Mouse (Mus musculus) forebrain, embryonic 12.5 days (tissue): ENCODE results near the gene Itga2b. TPM values are rescaled to one million over a fixed set of nuclear protein-coding genes. Genes with fewer than 3 reads are reported as not detected.
"Not testable (repeated sequence)": the region's sequence is repeated elsewhere in the genome, so short reads cannot be mapped to it uniquely, and the experiment has no call there.

Experiments used
- ATAC-seq: fragments of 200-750 bp; cut with Nextera tagmentation; 2 replicates; pipeline ENCODE4 v1.8.0; 2017; ENCODE audit warnings: moderate TSS enrichment; ENCODE audit not compliant: low FRiP score
- H3K27ac ChIP-seq: fragments of 300-500 bp; sonication (generic); 2 replicates; pipeline ENCODE4 v1.5.1; 2016; ENCODE audit warnings: mild to moderate bottlenecking
- H3K27me3 ChIP-seq: fragments of 300-500 bp; sonication (generic); 2 replicates; pipeline ENCODE4 v1.6.1; 2016; ENCODE audit warnings: mild to moderate bottlenecking
- H3K36me3 ChIP-seq: fragments of 300-500 bp; sonication (generic); replicated peaks from 2 replicates; pipeline ENCODE4 v1.6.1; 2016; ENCODE audit warnings: mild to moderate bottlenecking
- H3K4me1 ChIP-seq: fragments of 300-500 bp; sonication (generic); 2 replicates; pipeline ENCODE4 v1.6.1; 2016
- H3K4me2 ChIP-seq: fragments of 300-500 bp; sonication (generic); 2 replicates; pipeline ENCODE4 v1.6.1; 2016; ENCODE audit warnings: mild to moderate bottlenecking, moderate library complexity
- H3K4me3 ChIP-seq: fragments of 300-500 bp; sonication (generic); replicated peaks from 2 replicates; pipeline ENCODE4 v1.5.1; 2016; ENCODE audit warnings: mild to moderate bottlenecking
- H3K9ac ChIP-seq: fragments of 300-500 bp; sonication (generic); 2 replicates; pipeline ENCODE4 v1.6.1; 2016; ENCODE audit warnings: mild to moderate bottlenecking
- H3K9me3 ChIP-seq: fragments of 300-500 bp; sonication (generic); 2 replicates; pipeline ENCODE4 v1.6.1; 2016
- WGBS: fragments of 180-500 bp; shearing (Covaris S2); methylation state at CpG from one replicate; pipeline ENCODE4 v1.1.7; 2016; 5-methylcytosine and 5-hydroxymethylcytosine counted together
- polyA plus RNA-seq: library from polyadenylated mRNA; unstranded; fragments of >200 nt; fragmentation: Nextera tagmentation; extraction: Ambion mirVana; gene quantifications from 2 replicates; pipeline ENCODE4 v1.2.1, GENCODE M21; 2016

Gene Itga2b
- polyA plus RNA-seq, 1 experiment from 2014 or later, result 4.5 TPM

DNA sequence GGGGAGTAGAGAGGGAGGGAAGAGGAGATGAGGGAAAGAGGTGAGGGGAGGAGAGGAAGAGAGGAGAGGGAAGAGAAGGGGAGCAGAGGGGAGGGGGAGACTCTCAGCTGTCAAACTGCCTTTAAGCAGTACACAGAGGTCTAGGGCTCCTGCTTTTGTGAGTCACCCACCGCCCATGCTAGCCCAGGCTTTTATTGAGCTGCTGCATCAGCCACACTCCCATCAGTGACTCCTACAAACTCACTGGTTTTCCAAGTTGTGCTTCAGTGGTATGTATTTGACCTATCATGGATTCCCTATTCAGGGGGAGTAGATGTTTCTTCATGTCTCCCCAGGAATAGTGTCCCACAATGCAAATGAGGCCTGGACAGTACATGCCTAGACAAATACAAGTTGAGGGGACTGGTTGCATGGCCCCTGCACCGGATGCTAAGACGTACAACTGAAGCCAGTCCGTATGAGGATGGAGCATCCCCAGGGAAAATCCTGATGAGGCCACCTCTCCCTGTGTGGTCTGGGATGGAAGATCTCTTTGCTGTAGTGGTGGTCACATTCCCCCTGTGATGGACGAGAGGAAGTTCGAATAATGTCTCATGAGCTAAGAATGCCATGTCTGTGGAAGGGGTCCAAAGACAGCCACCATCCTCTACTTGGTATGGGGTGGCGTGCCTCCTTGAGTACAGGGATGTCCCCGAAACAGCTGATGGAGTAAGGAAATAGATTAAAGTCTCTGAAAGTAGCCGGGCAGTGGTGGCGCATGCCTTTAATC is 54.7 kb downstream of the Itga2b start:
- Histone ChIP-seq H3K4me3 (no peak overlapping the region), H3K36me3 (no peaks in the 10 kb centered on the region), H3K4me1 (0 out of 2 replicates have a peak, but pooled peaks cover 2% of the 10 kb centered on the region), H3K9me3 (no peaks in the 10 kb centered on the region), H3K9ac (no peak overlapping the region), H3K27me3 (no peaks in the 10 kb centered on the region), H3K27ac (no peak overlapping the region), H3K4me2 (no peak overlapping the region)
- 75% methylated on average over 10 of the region's 10 CpGs for WGBS
- no peak for ATAC-seq

DNA sequence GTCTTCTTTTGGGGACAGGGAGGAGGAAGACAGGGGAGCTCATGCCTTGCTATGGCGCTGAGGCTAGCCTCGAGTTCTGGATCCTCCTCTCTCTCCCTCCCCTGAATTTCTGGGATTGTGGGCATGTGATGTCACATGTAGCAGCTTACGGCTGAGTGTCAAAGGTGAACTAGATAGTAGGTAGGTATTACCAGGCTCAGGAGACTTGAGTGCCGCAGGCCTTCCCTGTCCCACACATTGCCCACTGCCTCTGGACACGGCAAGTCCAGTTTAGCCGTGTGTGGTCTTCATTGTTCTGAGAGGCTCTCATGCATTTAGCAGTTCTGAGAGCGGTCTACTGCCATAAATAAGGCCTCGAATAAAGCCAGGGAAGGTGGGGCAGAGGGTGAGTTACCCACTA is 56.9 kb downstream of the Itga2b start:
- no peaks in the 10 kb centered on the region for H3K27me3 ChIP-seq
- no peak for ATAC-seq
- H3K9me3 ChIP-seq, result no peaks in the 10 kb centered on the region
- H3K4me1 ChIP-seq, result peaks cover 10% of the 10 kb centered on the region
- H3K4me2 ChIP-seq, result no peak overlapping the region
- WGBS, result 77% methylated on average over 8 of the region's 8 CpGs
- no peak overlapping the region for H3K27ac ChIP-seq
- H3K36me3 ChIP-seq, result no peaks in the 10 kb centered on the region
- H3K4me3 ChIP-seq, result no peak overlapping the region
- no peak overlapping the region for H3K9ac ChIP-seq

DNA sequence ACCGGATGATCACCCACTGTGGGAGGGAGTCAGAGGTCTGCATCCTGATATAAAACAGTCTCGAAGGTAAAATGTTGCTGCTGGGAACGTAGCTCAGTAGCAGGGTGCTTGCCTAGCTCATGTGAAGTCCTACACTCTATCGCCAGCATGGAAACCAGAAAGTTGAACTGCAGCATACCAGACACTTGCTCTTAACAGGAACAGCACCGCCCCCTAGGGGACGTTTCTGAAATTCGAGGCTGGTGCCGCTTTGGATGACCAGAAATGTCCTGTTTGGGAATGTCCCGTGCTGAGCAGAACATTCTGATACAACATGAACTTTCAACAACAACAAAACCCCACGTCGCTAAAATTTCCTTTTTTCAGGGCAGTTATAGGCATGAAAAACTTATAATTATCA is 58.2 kb downstream of the Itga2b start:
- no peak overlapping the region for H3K4me2 ChIP-seq
- ATAC-seq, result no peak
- 8% methylated on average over 11 of the region's 11 CpGs for WGBS
- no peaks in the 10 kb centered on the region for H3K36me3 ChIP-seq
- H3K27me3 ChIP-seq, result no peaks in the 10 kb centered on the region
- no peak overlapping the region for H3K27ac ChIP-seq
- peaks cover 18% of the 10 kb centered on the region for H3K4me1 ChIP-seq
- no peak overlapping the region for H3K9ac ChIP-seq
- no peaks in the 10 kb centered on the region for H3K9me3 ChIP-seq
- H3K4me3 ChIP-seq, result no peak overlapping the region

DNA sequence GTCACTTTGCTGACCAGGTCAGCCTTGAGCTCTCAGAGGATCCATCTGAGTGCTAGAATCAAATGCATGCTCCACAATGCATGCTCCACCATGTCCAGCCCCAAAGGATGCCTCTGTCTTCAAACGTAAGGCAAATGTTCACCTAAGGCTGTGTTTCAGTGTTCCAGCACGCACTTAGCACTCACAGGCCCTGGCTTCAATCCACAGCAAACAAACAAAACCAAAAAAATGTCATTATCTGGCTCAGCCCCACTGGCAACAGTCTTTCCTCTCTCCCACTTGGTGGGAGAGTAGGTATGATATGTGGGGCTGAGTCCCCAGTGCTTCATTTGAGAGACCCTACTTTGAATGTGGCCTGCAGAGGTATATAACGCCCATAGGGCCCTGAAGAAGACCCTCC is 58.9 kb downstream of the Itga2b start:
- Histone ChIP-seq H3K4me1 (peaks cover 25% of the 10 kb centered on the region), H3K9me3 (no peaks in the 10 kb centered on the region), H3K4me2 (no peak overlapping the region), H3K4me3 (no peak overlapping the region), H3K36me3 (no peaks in the 10 kb centered on the region), H3K27ac (no peak overlapping the region), H3K27me3 (no peaks in the 10 kb centered on the region), H3K9ac (no peak overlapping the region)
- WGBS, result 80% methylated on average over 3 of the region's 3 CpGs
- ATAC-seq, result no peak

DNA sequence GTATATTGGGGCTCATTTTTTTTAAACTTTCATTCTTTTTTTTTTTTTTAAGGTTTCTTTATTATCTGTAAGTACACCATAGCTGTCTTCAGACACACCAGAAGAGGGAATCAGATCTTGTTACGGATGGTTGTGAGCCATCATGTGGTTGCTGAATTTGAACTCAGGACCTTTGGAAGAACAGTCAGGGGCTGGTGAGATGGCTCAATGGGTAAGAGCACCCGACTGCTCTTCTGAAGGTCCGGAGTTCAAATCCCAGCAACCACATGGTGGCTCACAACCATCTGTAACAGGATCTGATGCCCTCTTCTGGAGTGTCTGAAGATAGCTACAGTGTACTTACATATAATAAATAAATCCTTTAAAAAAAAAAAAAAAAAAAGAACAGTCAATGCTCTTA is 59.6 kb downstream of the Itga2b start:
- H3K36me3 ChIP-seq, H3K4me2 ChIP-seq, H3K9me3 ChIP-seq, H3K27me3 ChIP-seq, H3K9ac ChIP-seq, H3K4me3 ChIP-seq, ATAC-seq, H3K27ac ChIP-seq: not testable (repeated sequence)
- WGBS, result 97% methylated on average over 3 of the region's 3 CpGs
- peaks cover 32% of the 10 kb centered on the region for H3K4me1 ChIP-seq

DNA sequence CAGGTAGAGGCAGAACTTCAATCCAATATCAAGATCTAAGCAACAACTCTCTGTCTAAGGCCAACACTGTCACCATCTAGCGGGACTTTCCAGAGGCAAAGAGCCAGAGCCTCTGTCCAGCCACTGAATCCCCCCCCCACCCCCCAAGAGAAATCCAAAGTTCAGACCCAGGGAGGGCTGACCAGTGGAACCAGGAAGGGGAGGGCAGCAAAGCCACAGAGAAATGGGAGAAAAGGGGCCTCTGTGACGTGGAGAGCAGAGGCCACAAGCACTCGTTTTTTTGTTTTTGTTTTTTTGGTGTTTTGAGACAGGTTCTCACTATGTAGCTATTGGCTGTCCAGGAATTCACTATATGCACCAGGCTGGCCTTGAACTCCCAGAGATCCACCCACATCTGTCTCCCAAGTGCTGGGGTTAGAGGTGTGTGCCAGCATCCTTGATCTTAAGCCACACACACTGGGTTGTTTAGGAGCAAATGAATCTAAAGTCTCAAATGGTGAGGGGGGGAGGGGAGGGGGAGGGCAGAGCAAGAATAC is 60.1 kb downstream of the Itga2b start:
- Histone ChIP-seq H3K36me3 (peaks cover under 1% of the 10 kb centered on the region; the same call in 1 of the 2 replicates), H3K9me3 (no peaks in the 10 kb centered on the region), H3K4me1 (peaks cover 37% of the 10 kb centered on the region), H3K4me2 (no peak overlapping the region), H3K4me3 (no peak overlapping the region), H3K9ac (no peak overlapping the region), H3K27me3 (no peaks in the 10 kb centered on the region), H3K27ac (no peak overlapping the region)
- 75% methylated on average over 3 of the region's 3 CpGs for WGBS
- no peak for ATAC-seq

DNA sequence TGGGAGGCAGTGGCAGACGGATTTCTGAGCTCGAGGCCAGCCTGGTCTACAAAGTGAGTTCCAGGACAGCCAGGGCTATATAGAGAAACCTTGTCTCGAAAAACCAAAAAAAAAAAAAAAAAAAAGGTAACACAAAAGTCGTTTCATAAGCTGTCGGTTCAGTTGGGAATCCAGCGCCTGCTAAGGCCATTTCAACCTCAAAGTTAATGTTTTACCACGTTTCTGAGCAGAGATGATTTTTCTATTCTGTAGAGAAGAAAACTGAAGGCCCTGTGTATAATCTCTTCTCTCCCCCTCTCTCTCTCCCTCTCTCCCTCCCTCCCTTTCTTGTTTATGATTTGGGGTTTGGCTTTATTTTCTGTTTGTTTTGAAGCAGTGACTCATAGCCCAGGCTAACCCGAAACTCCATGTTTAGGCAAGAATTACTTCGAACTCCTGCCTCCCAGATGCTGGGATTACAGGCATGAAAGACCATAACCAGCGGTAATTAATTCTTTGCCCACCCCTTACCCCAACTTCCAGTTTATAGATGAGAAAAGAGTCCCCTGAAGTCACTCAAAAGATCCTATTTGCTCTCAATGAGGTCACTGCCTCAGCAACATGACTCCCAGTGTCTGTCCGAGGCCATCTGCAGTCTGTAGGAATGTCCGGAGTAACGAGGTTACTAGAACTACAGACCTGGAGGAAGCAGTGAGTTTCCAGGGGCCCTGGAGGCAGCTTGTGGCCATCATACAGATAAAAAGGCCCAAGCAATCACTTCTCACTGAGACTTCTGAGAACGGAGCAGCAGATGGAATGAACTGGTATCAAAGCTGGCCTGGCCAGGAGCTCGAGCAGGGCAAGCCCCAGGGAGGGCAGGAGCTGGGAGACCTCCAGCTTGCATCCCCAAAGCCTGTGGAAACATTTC is 60.8 kb downstream of the Itga2b start:
- Histone ChIP-seq H3K4me2 (peak overlapping the region; percentile 85), H3K9me3 (no peaks in the 10 kb centered on the region), H3K4me1 (peaks cover 42% of the 10 kb centered on the region), H3K4me3 (peak overlapping the region; percentile 80), H3K27me3 (no peaks in the 10 kb centered on the region), H3K27ac (peak overlapping the region; percentile 74), H3K9ac (0 out of 2 replicates have a peak overlapping the region, but pooled peaks have one; percentile 87), H3K36me3 (peaks cover 8% of the 10 kb centered on the region)
- WGBS, result 40% methylated on average over 15 of the region's 15 CpGs
- ATAC-seq, result no peak

DNA sequence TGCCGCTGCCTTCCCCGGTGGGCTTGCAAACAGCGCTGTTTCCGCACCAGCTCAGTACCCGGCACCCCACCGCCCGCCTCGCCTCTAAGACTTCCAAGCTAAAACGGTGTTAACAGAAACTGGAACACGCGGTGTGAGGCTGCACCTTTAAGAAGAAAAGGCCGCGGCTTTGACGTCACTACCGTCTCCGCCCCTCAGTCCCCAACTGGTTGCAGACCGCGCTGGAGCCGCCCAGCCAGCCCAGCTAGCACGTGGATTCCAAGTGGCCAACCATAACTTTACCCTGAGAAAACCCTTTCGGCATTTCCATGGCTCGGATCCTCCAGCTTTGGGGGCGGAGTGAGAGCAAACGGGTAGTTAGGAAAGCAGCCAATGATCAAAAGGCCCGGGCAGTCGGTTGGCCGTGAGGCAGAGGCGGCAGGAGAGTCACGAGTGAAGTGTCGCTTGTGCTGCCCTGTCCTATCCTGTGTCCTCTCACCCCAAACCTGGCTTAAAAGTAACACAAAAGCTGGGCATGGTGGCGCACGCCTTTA is 61.5 kb downstream of the Itga2b start:
- H3K4me1 ChIP-seq, result peaks cover 42% of the 10 kb centered on the region

DNA sequence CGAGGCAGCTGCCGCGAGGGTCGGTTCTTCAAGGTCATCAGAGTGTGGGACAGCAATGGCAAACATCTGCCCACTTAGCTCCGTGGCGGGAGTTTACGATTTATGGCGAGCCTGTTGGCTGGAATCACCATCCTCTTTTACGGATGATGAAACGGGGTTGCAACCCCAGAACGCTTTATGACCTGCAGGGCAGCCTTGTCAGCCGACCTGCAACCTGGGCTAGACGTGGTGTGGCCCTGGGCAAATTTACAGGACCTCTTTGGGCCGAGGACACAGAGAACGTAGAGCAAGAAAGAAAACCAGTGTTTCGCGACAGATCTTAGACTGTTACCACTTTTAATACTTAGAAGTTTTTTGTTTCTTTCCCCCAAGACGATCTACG is 62.1 kb downstream of the Itga2b start, which contains the start of gene Slc25a39:
Gene Slc25a39, minus strand, starts transcription at position 113 of the 382 bp plus-strand sequence.
- Histone ChIP-seq H3K4me3 (peak within 1 kb of the TSS; percentile 80), H3K4me2 (peak within 1 kb of the TSS; percentile 85), H3K36me3 (peaks cover 21% of the 10 kb centered on the region), H3K9me3 (no peaks in the 10 kb centered on the region), H3K27ac (peak within 1 kb of the TSS; percentile 80), H3K9ac (peak within 1 kb of the TSS; percentile 87), H3K27me3 (no peaks in the 10 kb centered on the region), H3K4me1 (peaks cover 42% of the 10 kb centered on the region)
- WGBS, result under 1% methylated on average over 19 of the region's 19 CpGs
- peak; percentile 4; the same call in 1 of the 2 replicates for ATAC-seq

More for the DNA sequence above, 61.5 kb downstream of the Itga2b start:
- Histone ChIP-seq H3K9ac (0 out of 2 replicates have a peak overlapping the region, but pooled peaks have one; percentile 87), H3K27me3 (no peaks in the 10 kb centered on the region), H3K9me3 (no peaks in the 10 kb centered on the region), H3K27ac (peak overlapping the region; percentile 80), H3K4me3 (peak overlapping the region; percentile 80), H3K4me2 (peak overlapping the region; percentile 85), H3K36me3 (peaks cover 15% of the 10 kb centered on the region)
- ATAC-seq, result peak; percentile 89
- under 1% methylated on average over 32 of the region's 32 CpGs for WGBS

DNA sequence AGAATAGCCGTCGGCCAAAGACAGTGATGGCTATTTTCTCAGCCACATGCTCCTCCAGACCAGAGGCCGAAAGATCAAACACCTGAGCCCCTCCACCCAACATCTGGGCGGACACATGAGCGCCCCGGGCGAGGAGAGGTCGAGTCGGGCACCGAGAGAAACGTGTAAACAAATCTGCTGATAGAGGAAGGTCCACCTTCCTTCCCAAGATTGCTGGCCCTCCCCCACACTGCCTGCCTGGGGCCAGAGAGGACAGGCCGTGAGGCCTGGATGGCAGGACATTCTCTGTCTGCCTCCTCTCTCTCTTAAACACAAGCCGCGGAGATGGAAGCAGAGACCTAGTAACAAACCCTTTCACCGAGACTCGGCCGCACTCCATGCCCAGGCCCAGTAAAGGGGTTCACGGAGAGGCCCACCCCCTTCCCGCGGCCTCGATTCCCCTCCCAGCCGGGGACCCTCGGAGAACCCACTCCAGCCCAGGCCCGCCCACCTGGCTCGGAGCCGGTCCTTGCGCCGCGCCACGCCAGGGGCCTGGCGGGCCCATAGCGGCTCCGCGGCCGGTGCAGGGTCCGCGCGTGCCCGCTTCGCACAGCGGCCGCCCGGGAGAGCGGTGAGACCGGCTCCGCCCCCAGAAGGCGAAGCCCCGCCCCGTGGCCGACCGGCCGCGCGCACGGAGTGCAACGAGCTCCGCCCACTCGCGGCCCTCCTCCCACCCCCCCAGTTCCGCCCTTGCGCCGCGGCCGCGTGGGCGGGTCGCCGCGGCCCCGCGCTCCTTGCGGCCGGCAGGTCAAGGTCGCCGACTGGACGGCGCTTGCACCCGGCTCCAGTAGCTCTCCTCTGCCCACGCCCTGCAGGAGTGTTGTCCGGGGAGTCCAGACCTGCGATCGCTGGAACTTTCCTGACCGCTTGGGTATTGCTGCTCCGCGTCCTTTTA is 62.8 kb downstream of the Itga2b start:
- Histone ChIP-seq H3K4me3 (peak overlapping the region; percentile 80), H3K9ac (peak overlapping the region; percentile 87), H3K4me1 (peaks cover 42% of the 10 kb centered on the region), H3K4me2 (peak overlapping the region; percentile 85), H3K27me3 (no peaks in the 10 kb centered on the region; the same call in 1 of the 2 replicates), H3K27ac (peak overlapping the region; percentile 80), H3K9me3 (no peaks in the 10 kb centered on the region), H3K36me3 (peaks cover 27% of the 10 kb centered on the region)
- WGBS, result under 1% methylated on average over 73 of the region's 85 CpGs
- peak; percentile 73 for ATAC-seq

DNA sequence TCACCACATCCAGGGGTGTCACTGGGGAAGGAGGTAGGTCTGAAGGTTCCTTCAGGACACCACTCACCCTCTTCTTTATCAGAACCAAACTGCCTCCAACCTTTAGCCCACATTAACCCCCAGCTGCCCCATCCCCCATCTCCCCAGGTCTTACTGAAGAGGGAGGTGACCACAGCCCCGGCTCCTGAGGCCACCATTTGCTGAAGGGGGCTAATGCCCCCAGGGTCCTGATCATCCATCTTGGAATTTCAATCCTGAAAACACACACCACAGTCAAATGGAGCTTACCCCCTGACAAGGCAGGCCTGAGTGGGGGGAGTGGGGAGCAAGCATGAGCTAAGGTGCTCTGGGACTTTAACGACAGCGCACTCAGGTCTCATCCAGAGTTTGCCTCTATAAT is 63.5 kb downstream of the Itga2b start:
- Histone ChIP-seq H3K9me3 (no peaks in the 10 kb centered on the region), H3K4me1 (peaks cover 43% of the 10 kb centered on the region), H3K27ac (0 out of 2 replicates have a peak overlapping the region, but pooled peaks have one; percentile 80)

More for the DNA sequence above, 63.5 kb downstream of the Itga2b start:
- peak overlapping the region; percentile 80 for H3K4me3 ChIP-seq
- WGBS, result 14% methylated on average over 3 of the region's 3 CpGs
- no peak for ATAC-seq
- peak overlapping the region; percentile 87 for H3K9ac ChIP-seq
- H3K27me3 ChIP-seq, result no peaks in the 10 kb centered on the region; the same call in 1 of the 2 replicates
- peaks cover 35% of the 10 kb centered on the region for H3K36me3 ChIP-seq
- H3K4me2 ChIP-seq, result peak overlapping the region; percentile 85
